Mouse (Mus musculus) thymus, adult 2 months (tissue): ENCODE results near the gene Pfdn2.

Source experiments
- CTCF ChIP-seq: fragments of 200-500 bp; IDR thresholded peaks from 2 replicates; pipeline ENCODE4 v1.5.1; 2012; ENCODE audit warnings: mild to moderate bottlenecking, control low read depth, low read length, moderate library complexity, borderline replicate concordance; ENCODE audit not compliant: control insufficient read depth, poor library complexity, insufficient read depth; ENCODE audit errors: extremely low read depth
- POLR2A ChIP-seq: fragments of 200-500 bp; IDR thresholded peaks from 2 replicates; pipeline ENCODE4 v1.6.1; 2012; ENCODE audit warnings: mild to moderate bottlenecking, low read length, control low read depth, moderate library complexity; ENCODE audit not compliant: control insufficient read depth, poor library complexity, insufficient read depth; ENCODE audit errors: extremely low read depth

GRCm38 (mm10) chr1:171321415-171321814, 24.1 kb upstream of the Pfdn2 start:
- TF ChIP-seq POLR2A, result no peak
- no peak for TF ChIP-seq CTCF
